Mouse (Mus musculus) ES-E14 (cell line): ENCODE results near the gene Smap1.

Experiments
- CHD2 ChIP-seq: IDR thresholded peaks from 2 replicates; pipeline ENCODE4 v1.6.1; 2014; ENCODE audit warnings: mild to moderate bottlenecking, low read depth, low read length, inconsistent platforms
- HCFC1 ChIP-seq: IDR thresholded peaks from 2 replicates; pipeline ENCODE4 v1.6.1; 2012; ENCODE audit warnings: low read length, inconsistent platforms, borderline replicate concordance; ENCODE audit not compliant: insufficient read depth
- ZC3H11A ChIP-seq: IDR thresholded peaks from 2 replicates; pipeline ENCODE4 v1.6.1; 2012; ENCODE audit warnings: low read depth, mild to moderate bottlenecking, inconsistent platforms, low read length, borderline replicate concordance

DNA sequence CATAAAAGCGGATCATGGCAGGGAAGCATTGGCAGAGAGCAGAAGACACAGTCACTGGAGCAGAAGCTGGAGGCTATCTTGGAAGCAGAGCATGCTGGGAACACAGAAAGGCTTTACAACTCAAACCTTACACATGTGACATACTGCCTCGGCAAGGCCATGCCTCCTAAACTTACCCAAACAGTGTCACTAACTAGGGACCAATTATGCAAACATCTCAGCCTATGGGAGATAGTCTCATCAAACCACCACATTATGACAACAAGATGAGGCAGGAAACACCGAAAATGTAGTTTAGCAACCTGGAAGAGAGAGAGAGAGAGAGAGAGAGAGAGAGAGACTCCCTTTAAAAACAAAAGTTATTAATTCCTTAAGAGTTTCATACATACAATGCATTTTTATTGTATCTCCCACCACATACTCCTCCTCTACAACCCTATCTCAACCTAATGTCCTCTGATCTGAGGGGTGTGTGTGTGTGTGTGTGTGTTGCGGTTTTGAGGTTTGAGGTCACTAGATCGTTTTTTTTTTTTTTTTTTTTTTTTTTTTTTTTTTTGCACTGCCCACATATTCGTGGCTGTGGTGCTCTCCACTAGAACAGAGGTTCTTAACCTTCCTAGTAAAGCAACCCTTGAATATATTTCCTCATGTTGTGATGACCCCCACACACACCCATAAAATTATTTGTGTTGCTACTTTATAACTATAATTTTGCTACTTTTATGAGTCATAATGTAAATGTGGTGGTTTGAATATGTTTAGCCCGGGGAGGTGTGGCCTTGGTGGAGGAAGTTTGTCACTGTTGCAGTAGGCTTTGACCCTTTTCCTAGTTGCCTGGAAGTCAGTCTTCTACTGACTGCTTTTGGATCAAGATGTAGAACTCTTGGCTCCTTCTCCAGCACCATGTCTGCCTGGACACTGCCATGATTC is 1.9 kb upstream of the Smap1 start:
- TF ChIP-seq HCFC1, result no peak
- no peak for TF ChIP-seq CHD2
- no peak for TF ChIP-seq ZC3H11A
